Mouse (Mus musculus): Measurements from ENCODE around the gene Ntn1. TPM values are rescaled to one million over a fixed set of nuclear protein-coding genes. Genes with fewer than 3 reads are reported as not detected.

Ntn1 gene
- polyA plus RNA-seq, 1 experiment from 2014 or later, result 0.24 TPM

- Histone ChIP-seq H3K4me3 (replicated peaks) (no peak overlapping the region), H3K9ac (no peak overlapping the region), H3K4me2 (no peak overlapping the region), H3K4me1 (replicated peaks) (no peaks in the 10 kb centered on the region), H3K9me3 (replicated peaks) (no peaks in the 10 kb centered on the region), H3K27me3 (no peaks in the 10 kb centered on the region), H3K36me3 (no peaks in the 10 kb centered on the region), H3K27ac (no peak overlapping the region)
- DNase-seq (no peak), ATAC-seq (ENCODE audit: low read depth) (no peak)
- WGBS (ENCODE audit: insufficient replicate concordance), result 73% methylated on average over 2 of the region's 2 CpGs
These were observed 75.8 kb downstream of the Ntn1 start for GRCm38 (mm10) chr11:68324863-68325262.

- 56% methylated on average over 7 of the region's 7 CpGs for WGBS (ENCODE audit: insufficient replicate concordance)
- H3K27me3 ChIP-seq, result no peaks in the 10 kb centered on the region
These were observed 79.2 kb downstream of the Ntn1 start for GRCm38 (mm10) chr11:68321417-68321816.

GRCm38 (mm10) chr11:68315551-68316130 is 85.0 kb downstream of the Ntn1 start:
- ATAC-seq (ENCODE audit: low read depth) (no peak), DNase-seq (no peak)
- H3K4me3 ChIP-seq (replicated peaks), result no peak overlapping the region
- no peak overlapping the region for H3K9ac ChIP-seq
- no peaks in the 10 kb centered on the region for H3K9me3 ChIP-seq (replicated peaks)
- no peak overlapping the region for H3K4me2 ChIP-seq
- H3K27me3 ChIP-seq, result no peaks in the 10 kb centered on the region
- H3K27ac ChIP-seq, result no peak overlapping the region
- H3K36me3 ChIP-seq, result no peaks in the 10 kb centered on the region
- no peaks in the 10 kb centered on the region for H3K4me1 ChIP-seq (replicated peaks)
- WGBS (ENCODE audit: insufficient replicate concordance), result 70% methylated on average over 11 of the region's 11 CpGs

More at GRCm38 (mm10) chr11:68321417-68321816, 79.2 kb downstream of the Ntn1 start:
- H3K4me2 ChIP-seq, result no peak overlapping the region
- no peaks in the 10 kb centered on the region for H3K9me3 ChIP-seq (replicated peaks)
- no peak overlapping the region for H3K4me3 ChIP-seq (replicated peaks)
- H3K27ac ChIP-seq, result no peak overlapping the region
- H3K4me1 ChIP-seq (replicated peaks), result no peaks in the 10 kb centered on the region
- no peak for ATAC-seq (ENCODE audit: low read depth)
- H3K36me3 ChIP-seq, result no peaks in the 10 kb centered on the region
- no peak overlapping the region for H3K9ac ChIP-seq
- DNase-seq, result no peak

GRCm38 (mm10) chr11:68313861-68314260 is 86.8 kb downstream of the Ntn1 start:
- Histone ChIP-seq H3K4me3 (replicated peaks) (no peak overlapping the region), H3K9me3 (replicated peaks) (no peaks in the 10 kb centered on the region), H3K27me3 (no peaks in the 10 kb centered on the region), H3K4me1 (replicated peaks) (no peaks in the 10 kb centered on the region), H3K4me2 (no peak overlapping the region), H3K9ac (no peak overlapping the region), H3K36me3 (no peaks in the 10 kb centered on the region), H3K27ac (no peak overlapping the region)
- DNase-seq (no peak), ATAC-seq (ENCODE audit: low read depth) (no peak)
- WGBS (ENCODE audit: insufficient replicate concordance), result 45% methylated on average over 4 of the region's 4 CpGs

- H3K4me2 ChIP-seq, result no peak overlapping the region
- H3K4me1 ChIP-seq (replicated peaks), result no peaks in the 10 kb centered on the region
- no peak for DNase-seq
- no peak for ATAC-seq (ENCODE audit: low read depth)
- H3K9ac ChIP-seq, result no peak overlapping the region
- no peak overlapping the region for H3K27ac ChIP-seq
- H3K36me3 ChIP-seq, result no peaks in the 10 kb centered on the region
- H3K9me3 ChIP-seq (replicated peaks), result no peaks in the 10 kb centered on the region
- no peaks in the 10 kb centered on the region for H3K27me3 ChIP-seq
- H3K4me3 ChIP-seq (replicated peaks), result no peak overlapping the region
- 33% methylated on average over 7 of the region's 7 CpGs for WGBS (ENCODE audit: insufficient replicate concordance)
These were observed 87.6 kb downstream of the Ntn1 start for GRCm38 (mm10) chr11:68313065-68313464.

- Histone ChIP-seq H3K4me1 (replicated peaks) (no peaks in the 10 kb centered on the region), H3K4me2 (no peak overlapping the region), H3K4me3 (replicated peaks) (no peak overlapping the region), H3K36me3 (no peaks in the 10 kb centered on the region), H3K27ac (no peak overlapping the region), H3K27me3 (no peaks in the 10 kb centered on the region), H3K9ac (no peak overlapping the region), H3K9me3 (replicated peaks) (no peaks in the 10 kb centered on the region)
- ATAC-seq (ENCODE audit: low read depth) (no peak), DNase-seq (no peak)
- WGBS (ENCODE audit: insufficient replicate concordance), result 52% methylated on average over 10 of the region's 10 CpGs
These were observed 91.6 kb downstream of the Ntn1 start for GRCm38 (mm10) chr11:68308911-68309580.

- Histone ChIP-seq H3K27ac (no peak overlapping the region), H3K9me3 (replicated peaks) (no peaks in the 10 kb centered on the region), H3K4me2 (no peak overlapping the region), H3K9ac (no peak overlapping the region), H3K4me1 (replicated peaks) (no peaks in the 10 kb centered on the region), H3K27me3 (no peaks in the 10 kb centered on the region), H3K36me3 (no peaks in the 10 kb centered on the region), H3K4me3 (replicated peaks) (no peak overlapping the region)
- DNase-seq, result no peak
- WGBS (ENCODE audit: insufficient replicate concordance), result 67% methylated on average over 8 of the region's 8 CpGs
- no peak for ATAC-seq (ENCODE audit: low read depth)
These were observed 94.6 kb downstream of the Ntn1 start for GRCm38 (mm10) chr11:68305997-68306396.

- WGBS (ENCODE audit: insufficient replicate concordance), result 71% methylated on average over 7 of the region's 7 CpGs
- DNase-seq (no peak), ATAC-seq (ENCODE audit: low read depth) (no peak)
- Histone ChIP-seq H3K9me3 (replicated peaks) (no peaks in the 10 kb centered on the region), H3K27ac (no peak overlapping the region), H3K27me3 (no peaks in the 10 kb centered on the region), H3K4me3 (replicated peaks) (no peak overlapping the region), H3K9ac (no peak overlapping the region), H3K4me1 (replicated peaks) (no peaks in the 10 kb centered on the region), H3K36me3 (no peaks in the 10 kb centered on the region), H3K4me2 (no peak overlapping the region)
These were observed 98.3 kb downstream of the Ntn1 start for GRCm38 (mm10) chr11:68302323-68302722.

- no peak overlapping the region for H3K4me3 ChIP-seq (replicated peaks)
- no peaks in the 10 kb centered on the region for H3K27me3 ChIP-seq
- 62% methylated on average over 4 of the region's 4 CpGs for whole genome bisulfite sequencing (ENCODE audit: insufficient replicate concordance)
- no peak overlapping the region for H3K9ac ChIP-seq
- no peaks in the 10 kb centered on the region for H3K4me1 ChIP-seq (replicated peaks)
- no peak overlapping the region for H3K27ac ChIP-seq
- no peaks in the 10 kb centered on the region for H3K36me3 ChIP-seq
- DNase-seq, result no peak
- ATAC-seq (ENCODE audit: low read depth), result no peak
- H3K4me2 ChIP-seq, result no peak overlapping the region
- H3K9me3 ChIP-seq (replicated peaks), result no peaks in the 10 kb centered on the region
These were observed 99.0 kb downstream of the Ntn1 start for GRCm38 (mm10) chr11:68301660-68302059.

GRCm38 (mm10) chr11:68295474-68295873 is 105.1 kb downstream of the Ntn1 start:
- H3K36me3 ChIP-seq, result no peaks in the 10 kb centered on the region
- H3K9me3 ChIP-seq (replicated peaks), result no peaks in the 10 kb centered on the region
- WGBS (ENCODE audit: insufficient replicate concordance), result 63% methylated on average over 5 of the region's 5 CpGs
- no peak overlapping the region for H3K27ac ChIP-seq
- ATAC-seq (ENCODE audit: low read depth) (no peak), DNase-seq (no peak)
- H3K4me2 ChIP-seq, result no peak overlapping the region
- H3K27me3 ChIP-seq, result 0 out of 2 replicates have a peak, but pooled peaks cover under 1% of the 10 kb centered on the region
- H3K4me1 ChIP-seq (replicated peaks), result no peaks in the 10 kb centered on the region
- no peak overlapping the region for H3K9ac ChIP-seq
- no peak overlapping the region for H3K4me3 ChIP-seq (replicated peaks)

- no peak for ATAC-seq (ENCODE audit: low read depth)
- no peak overlapping the region for H3K4me3 ChIP-seq (replicated peaks)
- 65% methylated on average over 8 of the region's 8 CpGs for WGBS (ENCODE audit: insufficient replicate concordance)
These were observed 110.0 kb downstream of the Ntn1 start for GRCm38 (mm10) chr11:68290631-68291030.

GRCm38 (mm10) chr11:68287331-68287730 is 113.3 kb downstream of the Ntn1 start:
- DNase-seq (no peak), ATAC-seq (ENCODE audit: low read depth) (no peak)
- WGBS (ENCODE audit: insufficient replicate concordance), result 66% methylated on average over 5 of the region's 5 CpGs
- H3K9ac ChIP-seq, result no peak overlapping the region
- no peaks in the 10 kb centered on the region for H3K36me3 ChIP-seq
- H3K4me3 ChIP-seq (replicated peaks), result no peak overlapping the region
- H3K27ac ChIP-seq, result no peak overlapping the region
- no peaks in the 10 kb centered on the region for H3K9me3 ChIP-seq (replicated peaks)
- H3K27me3 ChIP-seq, result peaks cover 11% of the 10 kb centered on the region; the same call in 1 of the 2 replicates
- H3K4me2 ChIP-seq, result no peak overlapping the region
- H3K4me1 ChIP-seq (replicated peaks), result no peaks in the 10 kb centered on the region

More at GRCm38 (mm10) chr11:68290631-68291030, 110.0 kb downstream of the Ntn1 start:
- H3K27ac ChIP-seq, result no peak overlapping the region
- H3K4me2 ChIP-seq, result no peak overlapping the region
- DNase-seq, result no peak
- H3K9ac ChIP-seq, result no peak overlapping the region
- no peaks in the 10 kb centered on the region for H3K36me3 ChIP-seq
- H3K4me1 ChIP-seq (replicated peaks), result no peaks in the 10 kb centered on the region
- peaks cover 8% of the 10 kb centered on the region; the same call in 1 of the 2 replicates for H3K27me3 ChIP-seq
- no peaks in the 10 kb centered on the region for H3K9me3 ChIP-seq (replicated peaks)
